Mouse (Mus musculus) embryo, embryonic 11 days (tissue): ENCODE results near the gene Zc3hav1.

Experiments used
- DNase-seq: peaks from one replicate; pipeline ENCODE4 v3.0.0-alpha.2; 2015

Gene Zc3hav1

GRCm38 (mm10) chr6:38351930-38352329 lies 2.5 kb downstream of the Zc3hav1 start:
- DNase-seq, result no peak

GRCm38 (mm10) chr6:38349806-38350205 lies 4.6 kb downstream of the Zc3hav1 start:
- no peak for DNase-seq

- DNase-seq, result no peak
These were observed 5.5 kb downstream of the Zc3hav1 start for GRCm38 (mm10) chr6:38348811-38349453.

- no peak for DNase-seq
These were observed 6.5 kb downstream of the Zc3hav1 start for GRCm38 (mm10) chr6:38347875-38348274.

GRCm38 (mm10) chr6:38345796-38346195 lies 8.6 kb downstream of the Zc3hav1 start:
- no peak for DNase-seq

GRCm38 (mm10) chr6:38344006-38344670 lies 10.3 kb downstream of the Zc3hav1 start:
- DNase-seq, result no peak

GRCm38 (mm10) chr6:38343581-38343980 lies 10.8 kb downstream of the Zc3hav1 start:
- DNase-seq, result no peak

- no peak for DNase-seq
These were observed 11.8 kb downstream of the Zc3hav1 start for GRCm38 (mm10) chr6:38342666-38342992.

GRCm38 (mm10) chr6:38341751-38342665 lies 12.4 kb downstream of the Zc3hav1 start:
- no peak for DNase-seq

- no peak for DNase-seq
These were observed 15.3 kb downstream of the Zc3hav1 start for GRCm38 (mm10) chr6:38339078-38339477.

- no peak for DNase-seq
These were observed 16.5 kb downstream of the Zc3hav1 start for GRCm38 (mm10) chr6:38337951-38338350.

GRCm38 (mm10) chr6:38337166-38337705 lies 17.2 kb downstream of the Zc3hav1 start:
- no peak for DNase-seq

GRCm38 (mm10) chr6:38335264-38335663 lies 19.1 kb downstream of the Zc3hav1 start:
- no peak for DNase-seq

- peak; percentile 81 for DNase-seq
These were observed 27.8 kb downstream of the Zc3hav1 start for GRCm38 (mm10) chr6:38326596-38326995.

- no peak for DNase-seq
These were observed 33.8 kb downstream of the Zc3hav1 start for GRCm38 (mm10) chr6:38320621-38321020.

GRCm38 (mm10) chr6:38316050-38316449 lies 38.4 kb downstream of the Zc3hav1 start:
- no peak for DNase-seq

- DNase-seq, result no peak
These were observed 44.7 kb downstream of the Zc3hav1 start for GRCm38 (mm10) chr6:38309741-38310140.

- DNase-seq, result no peak
These were observed 49.4 kb downstream of the Zc3hav1 start for GRCm38 (mm10) chr6:38304981-38305380.

- DNase-seq, result peak; percentile 93
These were observed 55.5 kb downstream of the Zc3hav1 start, which contains the start of gene Zc3hav1l for GRCm38 (mm10) chr6:38298761-38299401. TSS of gene Zc3hav1l (minus strand) at chr6:38299259.

- DNase-seq, result peak; percentile 81
These were observed 56.2 kb downstream of the Zc3hav1 start for GRCm38 (mm10) chr6:38298246-38298635.

GRCm38 (mm10) chr6:38297580-38298245 lies 56.7 kb downstream of the Zc3hav1 start:
- no peak for DNase-seq

GRCm38 (mm10) chr6:38293708-38294107 lies 60.7 kb downstream of the Zc3hav1 start:
- peak; percentile 5 for DNase-seq
